Mouse (Mus musculus) kidney, embryonic 16.5 days (tissue): ENCODE measurements around the gene Fbxo28. TPM values are rescaled to one million over a fixed set of nuclear protein-coding genes. Genes with fewer than 3 reads are reported as not detected.

Source experiments
- ATAC-seq: fragments of 200-750 bp; cut with Nextera tagmentation; 2 replicates; pipeline ENCODE4 v1.8.0; 2017; ENCODE audit warnings: moderate TSS enrichment; ENCODE audit not compliant: low FRiP score, low TSS enrichment
- H3K27ac ChIP-seq: fragments of 300-500 bp; sonication (generic); 2 replicates; pipeline ENCODE4 v1.5.1; 2014; ENCODE audit warnings: low read length
- H3K27me3 ChIP-seq: fragments of 300-500 bp; sonication (generic); 2 replicates; pipeline ENCODE4 v1.6.1; 2014; ENCODE audit warnings: low read length, control low read depth, mixed read lengths; ENCODE audit not compliant: insufficient read depth
- H3K36me3 ChIP-seq: fragments of 300-500 bp; sonication (generic); 2 replicates; pipeline ENCODE4 v1.6.1; 2014; ENCODE audit warnings: low read length, control low read depth, mixed read lengths; ENCODE audit not compliant: insufficient read depth
- H3K4me1 ChIP-seq: fragments of 300-500 bp; sonication (generic); 2 replicates; pipeline ENCODE4 v1.6.1; 2014; ENCODE audit warnings: low read length, control low read depth, mixed read lengths; ENCODE audit not compliant: insufficient read depth
- H3K4me2 ChIP-seq: fragments of 300-500 bp; sonication (generic); replicated peaks from 2 replicates; pipeline ENCODE4 v1.6.1; 2014; ENCODE audit warnings: low read depth, low read length
- H3K4me3 ChIP-seq: fragments of 300-500 bp; sonication (generic); 2 replicates; pipeline ENCODE4 v1.5.1; 2014; ENCODE audit warnings: mild to moderate bottlenecking, low read length
- H3K9ac ChIP-seq: fragments of 300-500 bp; sonication (generic); replicated peaks from 2 replicates; pipeline ENCODE4 v1.6.1; 2014; ENCODE audit warnings: low read length
- H3K9me3 ChIP-seq: fragments of 300-500 bp; sonication (generic); 2 replicates; pipeline ENCODE4 v1.6.1; 2016; ENCODE audit warnings: low read length, control low read depth
- WGBS: fragments of 180-500 bp; shearing (Covaris S2); extraction: QIAGEN DNeasy Blood & Tissue Kit; methylation state at CpG from one replicate; pipeline ENCODE4 v1.1.7; 2014; 5-methylcytosine and 5-hydroxymethylcytosine counted together
- polyA plus RNA-seq: library from polyadenylated mRNA; unstranded; fragments of >200 nt; fragmentation: Nextera tagmentation; extraction: Ambion mirVana; gene quantifications from 2 replicates; pipeline ENCODE4 v1.2.1, GENCODE M21; 2015

Gene Fbxo28
- polyA plus RNA-seq, 1 experiment from 2014 or later: 18.3 TPM

DNA sequence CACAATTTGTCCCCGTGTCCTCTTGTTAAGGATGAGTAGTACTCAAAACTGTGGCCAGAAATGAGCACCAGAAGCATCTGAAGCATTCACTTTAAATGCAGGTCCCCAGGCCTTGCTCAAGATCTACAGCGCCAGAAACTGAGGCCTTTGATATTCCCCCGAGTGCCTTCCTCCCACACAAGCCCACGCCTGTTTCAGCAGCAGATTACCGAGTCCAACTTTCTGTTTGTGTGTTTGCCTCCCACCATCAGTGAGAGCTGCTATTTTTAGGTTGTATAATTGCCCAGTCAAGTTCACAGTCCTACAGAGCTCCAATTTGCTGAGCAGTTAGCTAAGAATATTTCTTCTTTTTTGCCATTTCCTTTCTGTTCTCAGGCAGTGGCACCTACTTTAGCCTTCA, 5.1 kb upstream of the Fbxo28 start:
- Histone ChIP-seq H3K36me3 (no peaks in the 10 kb centered on the region), H3K4me2 (no peak overlapping the region), H3K27ac (no peak overlapping the region), H3K9ac (no peak overlapping the region), H3K27me3 (no peaks in the 10 kb centered on the region), H3K4me3 (no peak overlapping the region), H3K9me3 (peaks cover 6% of the 10 kb centered on the region), H3K4me1 (0 out of 2 replicates have a peak, but pooled peaks cover 5% of the 10 kb centered on the region)
- WGBS: 38% methylated on average over 5 of the region's 5 CpGs
- ATAC-seq: no peak

- ATAC-seq: no peak
- H3K9me3 ChIP-seq: peaks cover 6% of the 10 kb centered on the region
- 0 out of 2 replicates have a peak, but pooled peaks cover 5% of the 10 kb centered on the region for H3K4me1 ChIP-seq
- H3K36me3 ChIP-seq: no peaks in the 10 kb centered on the region
- no peak overlapping the region for H3K9ac ChIP-seq
- no peaks in the 10 kb centered on the region for H3K27me3 ChIP-seq
- no peak overlapping the region for H3K4me2 ChIP-seq
- H3K27ac ChIP-seq: no peak overlapping the region
- WGBS: 81% methylated on average over 2 of the region's 2 CpGs
- H3K4me3 ChIP-seq: no peak overlapping the region
Measured at GRCm38 (mm10) chr1:182345857-182346256, 4.4 kb upstream of the Fbxo28 start.

DNA sequence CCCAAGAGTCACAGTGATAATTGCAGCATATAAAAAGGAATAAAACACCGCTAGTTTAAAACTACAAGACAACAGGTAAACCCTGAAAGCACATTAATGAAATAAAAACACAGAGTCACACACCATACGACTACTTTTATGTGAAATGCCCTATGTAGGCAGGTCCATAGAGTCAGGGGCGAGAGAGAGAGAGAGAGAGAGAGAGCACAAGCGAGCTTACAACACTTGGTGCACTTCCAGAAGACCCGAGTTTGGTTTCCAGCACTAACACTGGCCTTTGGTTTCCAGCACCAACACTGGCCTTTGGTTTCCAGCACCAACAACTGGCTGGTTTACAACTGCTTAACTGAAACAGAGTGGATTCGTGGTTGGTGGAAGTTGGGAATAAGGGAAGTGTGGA, 564 bp upstream of the Fbxo28 start:
- no peak for ATAC-seq
- Histone ChIP-seq H3K4me2 (peak overlapping the region; percentile 71), H3K4me1 (peaks cover 23% of the 10 kb centered on the region), H3K27me3 (no peaks in the 10 kb centered on the region), H3K4me3 (peak overlapping the region; percentile 72), H3K9me3 (no peaks in the 10 kb centered on the region), H3K36me3 (no peaks in the 10 kb centered on the region), H3K27ac (no peak overlapping the region), H3K9ac (peak overlapping the region; percentile 86; the same call in 1 of the 2 replicates)
- 40% methylated on average over 6 of the region's 6 CpGs for WGBS

DNA sequence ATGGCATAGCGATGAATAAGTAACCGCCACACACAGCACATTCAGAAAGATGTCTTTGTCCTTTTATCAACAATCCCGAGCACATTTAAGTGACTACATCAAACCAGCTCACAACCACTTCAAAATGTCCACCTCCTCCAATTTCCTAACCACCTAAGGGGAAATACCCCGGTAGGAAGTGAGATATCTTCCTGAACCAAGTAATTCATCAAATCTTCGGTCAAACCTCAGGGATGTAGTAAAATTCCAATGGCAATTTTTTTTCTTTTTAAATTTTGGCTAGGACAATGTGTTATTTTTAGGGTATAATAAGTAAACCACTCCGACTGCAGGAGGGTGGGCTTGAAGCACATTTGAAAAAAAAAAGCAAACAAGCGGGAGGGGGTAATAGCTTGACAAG, 1.1 kb downstream of the Fbxo28 start:
- Histone ChIP-seq H3K27me3 (no peaks in the 10 kb centered on the region), H3K4me2 (peak overlapping the region; percentile 95), H3K27ac (no peak overlapping the region), H3K9me3 (no peaks in the 10 kb centered on the region), H3K9ac (peak overlapping the region; percentile 86), H3K36me3 (no peaks in the 10 kb centered on the region), H3K4me1 (peaks cover 23% of the 10 kb centered on the region), H3K4me3 (peak overlapping the region; percentile 72)
- ATAC-seq: no peak
- 35% methylated on average over 7 of the region's 7 CpGs for WGBS

DNA sequence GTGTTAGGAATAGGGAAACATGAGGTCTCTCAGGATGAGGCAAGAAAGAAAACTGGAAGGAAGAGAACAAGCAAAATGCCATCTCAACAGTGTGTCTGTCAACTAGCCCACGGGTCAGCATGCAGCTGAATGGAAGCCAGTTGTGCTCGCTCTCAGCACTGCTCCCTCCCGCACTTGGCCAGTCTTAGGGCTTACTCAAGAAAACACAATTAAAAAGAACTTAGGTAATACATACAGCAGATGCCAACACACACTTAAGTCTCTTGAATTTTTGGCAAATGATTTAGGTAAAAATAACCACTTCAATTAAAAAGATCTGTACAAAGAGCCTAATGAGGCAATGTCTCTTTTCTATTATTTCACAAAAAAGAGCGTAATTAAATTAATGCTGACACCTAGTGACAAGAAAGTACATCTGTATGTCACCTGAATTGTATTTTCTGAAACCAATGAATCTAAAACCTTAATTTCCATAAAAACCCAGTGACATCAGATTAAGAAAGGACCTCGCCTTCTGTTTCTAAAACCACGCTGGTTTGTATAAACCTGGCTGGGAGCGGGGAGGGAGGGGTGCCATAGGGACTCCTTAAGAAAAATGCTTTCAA, 2.4 kb downstream of the Fbxo28 start:
- Histone ChIP-seq H3K27ac (no peak overlapping the region), H3K9ac (no peak overlapping the region), H3K27me3 (no peaks in the 10 kb centered on the region), H3K4me3 (no peak overlapping the region), H3K4me2 (no peak overlapping the region), H3K9me3 (no peaks in the 10 kb centered on the region), H3K36me3 (no peaks in the 10 kb centered on the region), H3K4me1 (peaks cover 23% of the 10 kb centered on the region)
- no peak for ATAC-seq
- 74% methylated on average over 7 of the region's 7 CpGs for WGBS

DNA sequence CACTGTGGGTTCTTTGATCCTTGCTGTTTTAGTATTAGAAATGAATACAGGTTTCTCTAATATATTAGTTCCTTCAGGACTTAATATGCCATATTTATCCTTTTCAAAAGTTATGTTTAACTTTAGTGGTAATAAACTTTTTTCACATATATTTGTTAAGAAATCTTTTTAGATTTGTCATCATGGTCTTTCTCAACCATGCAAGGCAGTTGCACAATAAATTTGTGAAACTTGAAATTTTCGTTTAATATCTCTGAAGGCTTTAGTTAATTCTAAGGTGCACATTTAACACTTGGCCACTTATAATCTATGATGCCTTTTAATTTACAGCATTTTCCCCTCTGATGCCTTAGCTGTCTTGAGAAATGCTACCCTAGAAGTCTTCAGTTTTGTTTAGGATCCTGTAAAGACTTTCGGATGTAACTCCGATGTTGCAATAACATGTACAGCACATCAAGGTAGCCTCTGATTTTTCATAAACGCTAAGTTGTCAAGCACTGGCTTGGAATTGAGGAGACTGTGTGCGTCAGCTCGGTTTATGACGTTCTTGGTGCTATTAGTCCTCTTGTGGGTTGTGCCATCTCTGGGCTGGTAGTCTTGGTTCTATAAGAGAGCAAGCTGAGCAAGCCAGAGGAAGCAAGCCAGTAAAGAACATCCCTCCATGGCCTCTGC, 7.5 kb downstream of the Fbxo28 start:
- H3K9me3 ChIP-seq: no peaks in the 10 kb centered on the region
- H3K4me1 ChIP-seq: peaks cover 2% of the 10 kb centered on the region
- no peak for ATAC-seq
- H3K27ac ChIP-seq: no peak overlapping the region
- H3K4me3 ChIP-seq: no peak overlapping the region
- H3K9ac ChIP-seq: no peak overlapping the region
- 91% methylated on average over 7 of the region's 7 CpGs for WGBS
- peaks cover 7% of the 10 kb centered on the region for H3K36me3 ChIP-seq
- no peak overlapping the region for H3K4me2 ChIP-seq
- H3K27me3 ChIP-seq: no peaks in the 10 kb centered on the region

DNA sequence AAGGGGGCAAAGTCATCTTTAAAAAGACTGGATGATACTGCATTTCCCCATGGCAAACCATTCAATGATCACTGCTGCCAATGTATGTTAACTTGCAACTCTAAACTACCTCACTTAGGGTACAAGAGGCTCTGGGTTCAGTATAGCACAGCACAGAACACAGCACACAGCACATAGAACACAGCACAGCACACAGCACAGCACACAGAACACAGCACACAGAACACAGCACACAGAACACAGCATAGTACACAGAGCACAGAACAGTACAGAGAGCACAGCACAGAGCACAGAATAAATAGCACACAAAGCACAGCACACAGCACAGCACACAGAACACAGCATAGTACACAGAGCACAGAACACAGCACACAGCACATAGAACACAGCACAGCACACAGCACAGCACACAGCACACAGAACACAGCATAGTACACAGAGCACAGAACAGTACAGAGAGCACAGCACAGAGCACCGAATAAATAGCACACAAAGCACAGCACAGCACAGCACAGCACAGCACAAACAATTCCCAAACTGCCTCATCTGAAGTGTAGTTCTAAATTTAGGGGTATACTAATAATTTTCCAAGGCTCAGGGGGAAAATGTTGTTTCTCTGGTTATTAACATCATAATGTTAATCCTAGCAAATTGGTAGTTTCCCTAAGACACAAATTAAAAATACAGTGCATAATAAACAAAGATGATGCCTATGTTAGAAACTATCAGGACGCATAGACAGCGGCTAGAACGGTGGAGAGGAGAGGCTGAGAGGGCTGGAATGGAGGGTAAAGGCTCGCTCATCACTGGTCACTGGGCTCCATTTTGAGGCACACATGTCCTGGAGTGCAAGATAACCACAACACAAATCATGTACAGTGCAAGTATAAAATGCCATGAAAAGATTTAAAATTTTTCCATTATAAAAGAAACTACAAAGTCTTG, 9.1 kb downstream of the Fbxo28 start:
- no peak overlapping the region for H3K4me3 ChIP-seq
- ATAC-seq: no peak; the same call in 1 of the 2 replicates
- peaks cover 12% of the 10 kb centered on the region for H3K36me3 ChIP-seq
- H3K27ac ChIP-seq: no peak overlapping the region
- 88% methylated on average over 5 of the region's 5 CpGs for WGBS
- H3K9me3 ChIP-seq: no peaks in the 10 kb centered on the region
- no peaks in the 10 kb centered on the region for H3K27me3 ChIP-seq
- no peak overlapping the region for H3K9ac ChIP-seq
- no peak overlapping the region for H3K4me2 ChIP-seq
- no peaks in the 10 kb centered on the region for H3K4me1 ChIP-seq

GRCm38 (mm10) chr1:182325919-182326318, 15.5 kb downstream of the Fbxo28 start:
- peaks cover 60% of the 10 kb centered on the region for H3K36me3 ChIP-seq
- no peak for ATAC-seq
- 97% methylated on average over 1 of the region's 1 CpGs for WGBS
- H3K4me3 ChIP-seq: no peak overlapping the region
- no peak overlapping the region for H3K4me2 ChIP-seq
- no peaks in the 10 kb centered on the region for H3K4me1 ChIP-seq
- H3K27me3 ChIP-seq: no peaks in the 10 kb centered on the region
- H3K27ac ChIP-seq: no peak overlapping the region
- H3K9ac ChIP-seq: no peak overlapping the region
- H3K9me3 ChIP-seq: no peaks in the 10 kb centered on the region

DNA sequence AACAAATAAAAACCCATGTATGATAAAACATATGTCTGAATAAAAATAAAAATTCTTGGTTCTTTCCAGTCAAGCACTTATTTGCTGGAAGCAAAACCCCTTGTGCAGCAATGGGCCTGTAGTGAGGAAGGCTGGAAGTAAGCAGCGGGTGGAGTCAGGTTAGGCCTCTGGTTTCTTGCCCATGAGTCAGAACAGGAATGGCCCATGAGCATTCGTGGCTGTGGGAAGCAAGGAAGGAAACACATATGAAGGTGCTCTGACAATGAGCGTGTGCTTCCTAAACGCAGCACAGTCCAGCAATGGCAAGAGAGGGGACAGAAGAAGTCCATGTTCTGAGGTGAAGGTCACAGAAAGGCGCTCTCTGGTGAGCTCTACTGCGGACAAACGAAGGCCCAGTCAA, 16.9 kb downstream of the Fbxo28 start:
- H3K9me3 ChIP-seq: no peaks in the 10 kb centered on the region
- no peak overlapping the region for H3K9ac ChIP-seq
- no peak overlapping the region for H3K27ac ChIP-seq
- no peak for ATAC-seq
- 94% methylated on average over 7 of the region's 7 CpGs for WGBS
- H3K4me1 ChIP-seq: no peaks in the 10 kb centered on the region
- H3K27me3 ChIP-seq: no peaks in the 10 kb centered on the region
- H3K4me3 ChIP-seq: no peak overlapping the region
- peaks cover 60% of the 10 kb centered on the region for H3K36me3 ChIP-seq
- no peak overlapping the region for H3K4me2 ChIP-seq
